Mouse (Mus musculus): ENCODE measurements around the gene Plekhg6. TPM values are rescaled to one million over a fixed set of nuclear protein-coding genes. Genes with fewer than 3 reads are reported as not detected.

The Plekhg6 gene
- polyA plus RNA-seq, 1 experiment from 2014 or later, result 6.1 TPM

DNA sequence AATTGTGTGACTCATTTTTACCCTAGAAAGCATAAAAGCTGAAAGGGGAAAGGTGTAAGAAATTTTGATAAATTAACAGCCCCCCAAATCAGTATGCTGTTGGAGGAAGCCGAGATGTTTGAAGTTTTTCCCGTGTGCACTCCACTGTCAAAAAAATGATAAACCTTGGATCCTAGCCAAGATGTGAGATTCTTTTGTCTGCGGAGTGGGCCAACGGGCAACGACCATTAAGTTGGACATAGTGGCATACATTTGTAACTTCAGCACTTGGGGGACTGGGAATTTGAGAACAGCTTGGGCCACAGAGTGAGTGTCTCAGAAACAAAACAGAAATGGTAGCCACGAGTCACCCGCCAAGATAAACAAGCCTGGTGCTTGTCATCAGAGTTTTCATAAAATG is 63.5 kb downstream of the Plekhg6 start:
- WGBS, result 62% methylated on average over 7 of the region's 7 CpGs
- Histone ChIP-seq H3K9me3 (ENCODE audit: control insufficient read depth, low read length) (no peaks in the 10 kb centered on the region), H3K27ac (ENCODE audit: low read depth, low read length) (no peak overlapping the region), H3K9ac (ENCODE audit: low read depth, low read length) (no peak overlapping the region), H3K27me3 (ENCODE audit: control insufficient read depth, insufficient read depth, low read length) (peaks cover 13% of the 10 kb centered on the region), H3K4me1 (ENCODE audit: control insufficient read depth, insufficient read depth, low read length) (peaks cover 24% of the 10 kb centered on the region; the same call in 1 of the 2 replicates), H3K4me2 (replicated peaks; ENCODE audit: low read depth, low read length) (no peak overlapping the region), H3K36me3 (ENCODE audit: control insufficient read depth, insufficient read depth, low read length) (no peaks in the 10 kb centered on the region; the same call in 1 of the 2 replicates), H3K4me3 (ENCODE audit: low read length) (no peak overlapping the region)
- ATAC-seq (ENCODE audit: low FRiP score, low TSS enrichment), result no peak

DNA sequence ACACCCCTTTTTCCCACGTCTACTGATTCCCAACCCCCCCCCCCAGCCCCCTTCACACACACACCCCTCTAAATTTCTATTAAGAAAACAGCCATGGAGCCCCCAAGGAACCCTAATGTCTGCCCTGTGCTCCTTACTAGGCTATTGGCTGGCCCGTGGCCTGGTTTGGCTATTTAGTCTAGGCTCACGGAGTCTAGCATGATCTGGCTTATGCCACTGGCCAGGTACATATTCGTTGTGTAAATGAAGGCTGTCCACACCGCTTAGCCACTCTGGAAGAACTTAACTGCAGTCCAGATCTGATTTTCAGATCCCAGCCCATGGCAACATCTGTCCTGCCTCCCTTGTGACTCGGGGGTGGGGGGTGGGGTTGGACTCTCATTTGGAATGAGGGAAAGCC is 65.8 kb downstream of the Plekhg6 start:
- Histone ChIP-seq H3K4me2 (replicated peaks; ENCODE audit: low read depth, low read length) (no peak overlapping the region), H3K4me3 (ENCODE audit: low read length) (no peak overlapping the region), H3K27me3 (ENCODE audit: control insufficient read depth, insufficient read depth, low read length) (peaks cover under 1% of the 10 kb centered on the region; the same call in 1 of the 2 replicates), H3K36me3 (ENCODE audit: control insufficient read depth, insufficient read depth, low read length) (peaks cover 9% of the 10 kb centered on the region; the same call in 1 of the 2 replicates), H3K9ac (ENCODE audit: low read depth, low read length) (no peak overlapping the region), H3K4me1 (ENCODE audit: control insufficient read depth, insufficient read depth, low read length) (peaks cover 16% of the 10 kb centered on the region; the same call in 1 of the 2 replicates), H3K27ac (ENCODE audit: low read depth, low read length) (no peak overlapping the region), H3K9me3 (ENCODE audit: control insufficient read depth, low read length) (no peaks in the 10 kb centered on the region)
- WGBS, result 70% methylated on average over 6 of the region's 6 CpGs
- ATAC-seq (ENCODE audit: low FRiP score, low TSS enrichment), result no peak

DNA sequence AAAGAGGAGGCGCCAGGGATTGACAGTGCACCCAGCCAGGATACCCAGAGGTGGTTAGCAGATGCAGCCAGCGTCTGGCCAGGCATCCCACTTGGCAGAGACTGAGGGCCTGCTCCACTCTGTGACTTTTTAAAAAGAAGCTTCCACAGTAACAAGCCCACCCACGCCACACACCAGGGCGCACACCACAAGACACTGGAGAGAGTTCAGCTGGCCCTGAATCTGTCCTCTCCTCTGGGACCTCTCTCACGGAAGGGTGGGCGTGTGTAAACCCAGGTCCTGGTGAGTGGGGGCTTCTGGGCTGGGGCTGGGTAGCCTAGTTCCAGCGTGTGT is 66.4 kb downstream of the Plekhg6 start:
- Histone ChIP-seq H3K9me3 (ENCODE audit: control insufficient read depth, low read length) (no peaks in the 10 kb centered on the region), H3K9ac (ENCODE audit: low read depth, low read length) (peak overlapping the region; percentile 88), H3K4me2 (replicated peaks; ENCODE audit: low read depth, low read length) (peak overlapping the region; percentile 71), H3K27ac (ENCODE audit: low read depth, low read length) (peak overlapping the region; percentile 75; the same call in 1 of the 2 replicates), H3K4me3 (ENCODE audit: low read length) (peak overlapping the region; percentile 57), H3K4me1 (ENCODE audit: control insufficient read depth, insufficient read depth, low read length) (peaks cover 16% of the 10 kb centered on the region; the same call in 1 of the 2 replicates), H3K27me3 (ENCODE audit: control insufficient read depth, insufficient read depth, low read length) (no peaks in the 10 kb centered on the region), H3K36me3 (ENCODE audit: control insufficient read depth, insufficient read depth, low read length) (peaks cover 9% of the 10 kb centered on the region; the same call in 1 of the 2 replicates)
- 57% methylated on average over 7 of the region's 7 CpGs for WGBS
- ATAC-seq (ENCODE audit: low FRiP score, low TSS enrichment), result peak; percentile 28

DNA sequence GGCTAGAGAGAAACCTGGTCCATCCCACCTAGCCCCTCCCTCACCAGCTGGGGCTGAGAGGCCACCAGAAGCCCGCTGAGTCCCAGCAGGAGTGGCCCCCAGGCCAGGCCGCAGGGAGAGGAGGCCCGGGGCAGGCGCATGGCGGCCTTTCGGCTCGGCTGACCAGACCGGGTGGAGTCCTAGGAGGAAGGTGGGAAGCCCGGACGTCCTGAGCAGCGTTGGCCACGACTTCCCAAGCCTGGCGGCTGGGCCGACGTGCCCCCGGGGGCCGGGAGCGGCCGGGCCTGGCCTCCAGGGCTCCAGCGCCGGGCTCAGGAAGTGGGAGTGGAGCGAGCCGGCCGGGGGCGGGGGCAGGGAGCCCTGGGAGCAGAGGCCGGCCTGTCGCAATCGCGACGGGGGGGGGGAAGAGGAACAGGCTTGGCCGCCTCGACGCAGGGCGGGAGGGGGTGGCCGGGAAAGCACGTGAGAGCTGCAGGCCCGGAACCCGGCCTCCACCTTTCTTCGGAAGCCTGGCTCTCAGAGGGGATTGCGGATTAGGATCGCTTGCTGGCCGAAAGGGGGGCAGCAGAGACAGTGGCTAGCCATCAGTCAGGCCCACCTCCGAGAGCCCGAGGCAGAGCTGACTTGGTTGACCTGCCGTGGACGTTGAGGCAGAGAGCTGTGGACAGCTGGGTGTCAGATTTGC is 66.9 kb downstream of the Plekhg6 start, which contains the start of gene Ltbr:
Gene Ltbr, minus strand, starts transcription at position 340 of the 685 bp plus-strand sequence.
- peak within 1 kb of the TSS; percentile 57 for H3K4me3 ChIP-seq (ENCODE audit: low read length)
- peak within 1 kb of the TSS; percentile 88 for H3K9ac ChIP-seq (ENCODE audit: low read depth, low read length)
- H3K4me2 ChIP-seq (replicated peaks; ENCODE audit: low read depth, low read length), result peak within 1 kb of the TSS; percentile 71
- H3K27ac ChIP-seq (ENCODE audit: low read depth, low read length), result peak within 1 kb of the TSS; percentile 75
- WGBS, result 1% methylated on average over 42 of the region's 46 CpGs
- no peaks in the 10 kb centered on the region for H3K27me3 ChIP-seq (ENCODE audit: control insufficient read depth, insufficient read depth, low read length)
- no peaks in the 10 kb centered on the region for H3K9me3 ChIP-seq (ENCODE audit: control insufficient read depth, low read length)
- H3K4me1 ChIP-seq (ENCODE audit: control insufficient read depth, insufficient read depth, low read length), result peaks cover 19% of the 10 kb centered on the region; the same call in 1 of the 2 replicates
- peaks cover 9% of the 10 kb centered on the region; the same call in 1 of the 2 replicates for H3K36me3 ChIP-seq (ENCODE audit: control insufficient read depth, insufficient read depth, low read length)
- ATAC-seq (ENCODE audit: low FRiP score, low TSS enrichment), result peak; percentile 90

Other genes with a start within 250 kb of the Plekhg6 start
- 58.2 and 67.2 TPM in 2 replicates for gene Nop2, start 248.9 kb downstream of the Plekhg6 start, polyA plus RNA-seq (2014; fragmentation: Nextera tagmentation; extraction: Ambion mirVana)
- gene Iffo1, start 235.6 kb downstream of the Plekhg6 start, polyA plus RNA-seq (2014; fragmentation: Nextera tagmentation; extraction: Ambion mirVana), result 7.0 and 7.4 TPM in 2 replicates
- 2,196 and 2,293 TPM in 2 replicates for gene Gapdh, start 214.3 kb downstream of the Plekhg6 start, polyA plus RNA-seq (2014; fragmentation: Nextera tagmentation; extraction: Ambion mirVana)
- gene Ncapd2, start 189.1 kb downstream of the Plekhg6 start, polyA plus RNA-seq (2014; fragmentation: Nextera tagmentation; extraction: Ambion mirVana), result 99.6 and 150 TPM in 2 replicates
- 203 and 238 TPM in 2 replicates for gene Mrpl51, start 189.0 kb downstream of the Plekhg6 start, polyA plus RNA-seq (2014; fragmentation: Nextera tagmentation; extraction: Ambion mirVana)
- 2.0 and 3.5 TPM in 2 replicates for gene Vamp1, start 165.2 kb downstream of the Plekhg6 start, polyA plus RNA-seq (2014; fragmentation: Nextera tagmentation; extraction: Ambion mirVana)
- gene Tapbpl, start 148.9 kb downstream of the Plekhg6 start, polyA plus RNA-seq (2014; fragmentation: Nextera tagmentation; extraction: Ambion mirVana), result 2.0 and 4.5 TPM in 2 replicates
- 1.5 and 2.0 TPM in 2 replicates for gene Cd27, start 143.8 kb downstream of the Plekhg6 start, polyA plus RNA-seq (2014; fragmentation: Nextera tagmentation; extraction: Ambion mirVana)
- 0.29 TPM in 1 of 2 replicates, not detected in the other for gene Tuba3a, start 94.8 kb downstream of the Plekhg6 start, polyA plus RNA-seq (2014; fragmentation: Nextera tagmentation; extraction: Ambion mirVana)
- gene Ltbr, start 66.9 kb downstream of the Plekhg6 start, polyA plus RNA-seq (2014; fragmentation: Nextera tagmentation; extraction: Ambion mirVana), result 54.0 and 54.3 TPM in 2 replicates
- 2.5 and 3.3 TPM in 2 replicates for gene Scnn1a, start 60.1 kb downstream of the Plekhg6 start, polyA plus RNA-seq (2014; fragmentation: Nextera tagmentation; extraction: Ambion mirVana)
- 67.1 and 69.3 TPM in 2 replicates for gene Tnfrsf1a, start 31.4 kb downstream of the Plekhg6 start, polyA plus RNA-seq (2014; fragmentation: Nextera tagmentation; extraction: Ambion mirVana)
- 116 and 118 TPM in 2 replicates for gene Cd9, start 114.0 kb upstream of the Plekhg6 start, polyA plus RNA-seq (2014; fragmentation: Nextera tagmentation; extraction: Ambion mirVana)
- 2.4 and 5.2 TPM in 2 replicates for gene Vwf, start 166.0 kb upstream of the Plekhg6 start, polyA plus RNA-seq (2014; fragmentation: Nextera tagmentation; extraction: Ambion mirVana)